Mouse (Mus musculus) heart, embryonic 11.5 days (tissue): ENCODE data around the gene Rap1b. TPM values are rescaled to one million over a fixed set of nuclear protein-coding genes. Genes with fewer than 3 reads are reported as not detected.

ENCODE experiments used
- ATAC-seq: fragments of 200-750 bp; cut with Nextera tagmentation; replicated peaks from 2 replicates; pipeline ENCODE4 v1.8.0; 2017; ENCODE audit warnings: moderate library complexity; ENCODE audit not compliant: insufficient number of reproducible peaks, low FRiP score, low TSS enrichment
- H3K27ac ChIP-seq: fragments of 300-500 bp; sonication (generic); 2 replicates; pipeline ENCODE4 v1.5.1; 2014; ENCODE audit warnings: mild to moderate bottlenecking, low read depth, low read length
- H3K27me3 ChIP-seq: fragments of 300-500 bp; sonication (generic); 2 replicates; pipeline ENCODE4 v1.6.1; 2014; ENCODE audit warnings: mild to moderate bottlenecking, low read length, mixed read lengths; ENCODE audit not compliant: control insufficient read depth, insufficient read depth
- H3K36me3 ChIP-seq: fragments of 300-500 bp; sonication (generic); 2 replicates; pipeline ENCODE4 v1.6.1; 2014; ENCODE audit warnings: mild to moderate bottlenecking, low read length, moderate library complexity, mixed read lengths; ENCODE audit not compliant: control insufficient read depth, insufficient read depth
- H3K4me1 ChIP-seq: fragments of 300-500 bp; sonication (generic); 2 replicates; pipeline ENCODE4 v1.6.1; 2014; ENCODE audit warnings: low read length; ENCODE audit not compliant: control insufficient read depth, insufficient read depth
- H3K4me2 ChIP-seq: fragments of 300-500 bp; sonication (generic); 2 replicates; pipeline ENCODE4 v1.6.1; 2014; ENCODE audit warnings: mild to moderate bottlenecking, moderate library complexity
- H3K4me3 ChIP-seq: fragments of 300-500 bp; sonication (generic); 2 replicates; pipeline ENCODE4 v1.5.1; 2014; ENCODE audit warnings: low read depth, low read length
- H3K9ac ChIP-seq: fragments of 300-500 bp; sonication (generic); 2 replicates; pipeline ENCODE4 v1.6.1; 2014; ENCODE audit warnings: mild to moderate bottlenecking, low read depth, low read length, moderate library complexity
- H3K9me3 ChIP-seq: fragments of 300-500 bp; sonication (generic); replicated peaks from 2 replicates; pipeline ENCODE4 v1.6.1; 2016; ENCODE audit warnings: low read length; ENCODE audit not compliant: control insufficient read depth
- WGBS: fragments of 180-500 bp; shearing (Covaris S2); extraction: QIAGEN DNeasy Blood & Tissue Kit; methylation state at CpG from one replicate; pipeline ENCODE4 v1.1.7; 2014; ENCODE audit not compliant: insufficient replicate concordance; 5-methylcytosine and 5-hydroxymethylcytosine counted together
- polyA plus RNA-seq: library from polyadenylated mRNA; unstranded; fragments of >200 nt; fragmentation: Nextera tagmentation; extraction: Ambion mirVana; gene quantifications from 2 replicates; pipeline ENCODE4 v1.2.1, GENCODE M21; 2014

Gene Rap1b
- polyA plus RNA-seq, 1 experiment from 2014 or later = 137 TPM

- Histone ChIP-seq H3K4me3 (no peak overlapping the region), H3K9me3 (no peaks in the 10 kb centered on the region), H3K27ac (no peak overlapping the region), H3K9ac (no peak overlapping the region), H3K36me3 (peaks cover 21% of the 10 kb centered on the region), H3K4me2 (no peak overlapping the region), H3K4me1 (peaks cover 11% of the 10 kb centered on the region), H3K27me3 (no peaks in the 10 kb centered on the region)
- ATAC-seq = no peak
- whole genome bisulfite sequencing = 56% methylated on average over 4 of the region's 4 CpGs
Measured at GRCm38 (mm10) chr10:117824647-117825046, 21.2 kb downstream of the Rap1b start.

- Histone ChIP-seq H3K9ac (no peak overlapping the region), H3K27ac (no peak overlapping the region), H3K4me2 (no peak overlapping the region), H3K36me3 (peaks cover 21% of the 10 kb centered on the region), H3K27me3 (no peaks in the 10 kb centered on the region), H3K4me1 (peaks cover 10% of the 10 kb centered on the region), H3K4me3 (no peak overlapping the region), H3K9me3 (no peaks in the 10 kb centered on the region)
- WGBS = 75% methylated on average over 4 of the region's 4 CpGs
- no peak for ATAC-seq
Measured at GRCm38 (mm10) chr10:117824139-117824538, 21.7 kb downstream of the Rap1b start.

DNA sequence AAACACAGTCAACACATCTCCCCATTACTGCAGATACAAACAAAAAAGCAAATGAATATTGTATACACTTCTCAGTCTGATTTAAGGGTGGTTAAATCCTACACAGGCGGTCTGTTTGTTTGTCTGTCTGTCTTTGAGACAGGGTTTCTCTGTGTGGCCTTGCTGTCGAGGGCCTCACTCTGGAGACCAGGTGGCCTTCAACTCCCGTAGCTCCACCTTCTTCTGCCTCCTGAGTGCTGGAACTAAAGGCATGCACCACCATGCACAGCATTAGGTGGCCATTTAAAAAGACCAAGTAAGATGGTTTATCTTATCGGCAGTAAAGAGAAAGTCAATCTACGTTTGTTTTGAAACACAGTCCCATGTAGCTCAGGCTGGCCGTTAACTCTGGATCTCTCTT, 22.5 kb downstream of the Rap1b start:
- Histone ChIP-seq H3K9ac (no peak overlapping the region), H3K36me3 (peaks cover 25% of the 10 kb centered on the region), H3K4me1 (peaks cover 5% of the 10 kb centered on the region; the same call in 1 of the 2 replicates), H3K27ac (no peak overlapping the region), H3K9me3 (no peaks in the 10 kb centered on the region), H3K4me3 (no peak overlapping the region), H3K4me2 (no peak overlapping the region), H3K27me3 (no peaks in the 10 kb centered on the region)
- WGBS = 79% methylated on average over 6 of the region's 6 CpGs
- no peak for ATAC-seq

- no peak overlapping the region for H3K4me2 ChIP-seq
- peaks cover 32% of the 10 kb centered on the region for H3K36me3 ChIP-seq
- no peak for ATAC-seq
- no peak overlapping the region for H3K27ac ChIP-seq
- H3K9ac ChIP-seq = no peak overlapping the region
- no peaks in the 10 kb centered on the region for H3K9me3 ChIP-seq
- 89% methylated on average over 6 of the region's 6 CpGs for WGBS
- no peaks in the 10 kb centered on the region for H3K27me3 ChIP-seq
- H3K4me3 ChIP-seq = no peak overlapping the region
- H3K4me1 ChIP-seq = no peaks in the 10 kb centered on the region
Measured at GRCm38 (mm10) chr10:117818600-117818999, 27.2 kb downstream of the Rap1b start.

DNA sequence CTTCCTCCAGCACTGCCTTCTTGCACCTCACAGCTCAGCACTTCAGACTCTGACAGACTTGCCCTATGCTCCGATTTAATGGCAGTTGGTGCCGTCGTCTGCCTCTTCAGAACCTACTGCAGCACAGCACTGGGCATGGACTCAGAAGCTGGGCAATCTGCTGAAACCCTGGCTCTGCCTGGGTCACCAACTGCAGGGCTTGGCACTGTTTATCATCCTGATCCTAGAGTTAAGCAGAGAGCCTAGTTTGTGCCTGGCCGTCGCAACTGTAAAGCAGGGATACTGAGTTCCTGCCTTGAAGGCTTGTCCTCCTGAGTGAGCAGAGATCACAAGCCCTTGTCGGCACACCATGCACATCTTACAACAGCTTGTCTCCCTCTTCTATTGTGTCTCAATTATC, 29.1 kb downstream of the Rap1b start:
- H3K27me3 ChIP-seq = no peaks in the 10 kb centered on the region
- no peak overlapping the region for H3K9ac ChIP-seq
- H3K4me1 ChIP-seq = no peaks in the 10 kb centered on the region
- no peak overlapping the region for H3K4me3 ChIP-seq
- ATAC-seq = no peak
- no peak overlapping the region for H3K4me2 ChIP-seq
- 81% methylated on average over 6 of the region's 6 CpGs for WGBS
- H3K36me3 ChIP-seq = peaks cover 30% of the 10 kb centered on the region
- H3K27ac ChIP-seq = no peak overlapping the region
- H3K9me3 ChIP-seq = no peaks in the 10 kb centered on the region

- H3K4me3 ChIP-seq = no peak overlapping the region
- no peak for ATAC-seq
- H3K4me2 ChIP-seq = no peak overlapping the region
- H3K9ac ChIP-seq = no peak overlapping the region
- H3K9me3 ChIP-seq = no peaks in the 10 kb centered on the region
- no peaks in the 10 kb centered on the region for H3K27me3 ChIP-seq
- no peak overlapping the region for H3K27ac ChIP-seq
- 92% methylated on average over 2 of the region's 2 CpGs for WGBS
- no peaks in the 10 kb centered on the region for H3K4me1 ChIP-seq
- peaks cover 24% of the 10 kb centered on the region for H3K36me3 ChIP-seq
Measured at GRCm38 (mm10) chr10:117812501-117812900, 33.3 kb downstream of the Rap1b start.

DNA sequence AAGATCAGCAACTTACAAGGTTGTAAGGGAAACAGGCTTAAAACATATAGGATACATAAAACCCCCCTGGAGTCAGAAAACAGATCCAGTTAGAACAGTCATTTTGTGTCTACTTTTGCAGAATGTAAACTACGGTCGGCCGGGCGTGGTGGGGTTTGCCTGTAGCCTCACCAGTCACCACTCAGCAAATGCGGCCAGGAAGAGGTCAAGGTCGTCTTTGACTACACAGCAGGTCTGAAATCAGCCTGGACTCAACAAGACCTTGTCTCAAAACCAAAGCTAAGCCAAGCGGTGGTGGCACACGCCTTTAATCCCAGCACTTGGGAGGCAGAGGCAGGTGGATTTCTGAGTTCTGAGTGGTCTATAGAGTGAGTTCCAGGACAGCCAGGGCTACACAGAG, 34.3 kb downstream of the Rap1b start:
- Histone ChIP-seq H3K27ac (no peak overlapping the region), H3K4me3 (no peak overlapping the region), H3K9me3 (no peaks in the 10 kb centered on the region), H3K27me3 (no peaks in the 10 kb centered on the region), H3K4me2 (no peak overlapping the region), H3K9ac (no peak overlapping the region), H3K36me3 (peaks cover 17% of the 10 kb centered on the region), H3K4me1 (no peaks in the 10 kb centered on the region)
- WGBS = 90% methylated on average over 8 of the region's 8 CpGs
- ATAC-seq = no peak

GRCm38 (mm10) chr10:117810506-117810905, 35.3 kb downstream of the Rap1b start:
- no peak for ATAC-seq
- Histone ChIP-seq H3K9me3 (no peaks in the 10 kb centered on the region), H3K27me3 (no peaks in the 10 kb centered on the region), H3K4me1 (no peaks in the 10 kb centered on the region), H3K4me3 (no peak overlapping the region), H3K36me3 (peaks cover 16% of the 10 kb centered on the region), H3K4me2 (no peak overlapping the region), H3K9ac (no peak overlapping the region), H3K27ac (no peak overlapping the region)
- 73% methylated on average over 11 of the region's 11 CpGs for WGBS

DNA sequence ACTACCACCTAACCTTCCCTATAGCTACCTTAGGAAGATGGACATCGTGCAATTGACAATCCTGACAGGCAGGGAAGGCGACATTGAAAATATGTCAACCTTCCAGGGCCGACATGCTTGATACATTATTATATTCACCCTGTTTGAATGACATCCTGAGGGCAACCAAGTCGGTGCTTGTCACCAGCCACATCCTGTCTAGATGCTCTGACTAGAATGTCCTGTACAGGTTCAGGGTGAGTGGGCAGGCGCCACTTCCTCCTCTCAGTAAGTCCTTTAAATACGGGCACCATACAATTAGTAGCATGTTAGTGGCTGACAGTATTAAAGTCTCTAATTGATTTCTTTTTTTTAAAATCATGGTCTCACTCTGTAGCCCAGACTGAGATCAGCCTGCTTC, 37.8 kb downstream of the Rap1b start:
- H3K4me2 ChIP-seq = no peak overlapping the region
- no peak overlapping the region for H3K9ac ChIP-seq
- no peaks in the 10 kb centered on the region for H3K9me3 ChIP-seq
- peaks cover 9% of the 10 kb centered on the region for H3K36me3 ChIP-seq
- no peak overlapping the region for H3K27ac ChIP-seq
- no peaks in the 10 kb centered on the region for H3K4me1 ChIP-seq
- 84% methylated on average over 6 of the region's 6 CpGs for WGBS
- H3K4me3 ChIP-seq = no peak overlapping the region
- H3K27me3 ChIP-seq = no peaks in the 10 kb centered on the region
- ATAC-seq = no peak
